In genomic region chr15:13274366-13275067, GRCm38 (mm10) we compare ENCODE assay signal across 24 mouse cellular contexts.
DNase-seq lines count a peak whose midpoint lies in the region; ATAC-seq and TF ChIP-seq lines count a peak whose summit lies in the region.
"Had no signal": no experiment of that assay in that cellular context is flagged by ENCODE, and none has a peak within 500 bp of the region (broad histone marks: within the 10 kb centered on the region; RNA-seq: fewer than 3 reads in every experiment).

No protein-coding gene starts in this region.

- no peaks in the 10 kb centered on the region for H3K9me3 ChIP-seq in heart, embryonic 12.5 days (replicated peaks)
- no peaks in the 10 kb centered on the region for H3K9me3 ChIP-seq in kidney, embryonic 15.5 days (replicated peaks)
- H3K9me3 ChIP-seq in midbrain, embryonic 11.5 days (ENCODE audit: control insufficient read depth, low read length): no peaks in the 10 kb centered on the region
- no peaks in the 10 kb centered on the region for H3K9me3 ChIP-seq in midbrain, embryonic 14.5 days (ENCODE audit: control insufficient read depth, low read length)
- H3K9me3 ChIP-seq: embryonic facial prominence, embryonic 10.5 days; embryonic facial prominence, embryonic 12.5 days; forebrain, embryonic 13.5 days; forebrain, embryonic 15.5 days; G1E had no signal

- no peak overlapping the region for H3K9ac ChIP-seq in heart, embryonic 12.5 days
- H3K9ac ChIP-seq in kidney, embryonic 15.5 days: no peak overlapping the region
- H3K9ac ChIP-seq in midbrain, embryonic 11.5 days (ENCODE audit: low read length): no peak overlapping the region
- H3K9ac ChIP-seq in midbrain, embryonic 14.5 days (replicated peaks; ENCODE audit: low read length): no peak overlapping the region
- H3K9ac ChIP-seq: embryonic facial prominence, embryonic 12.5 days; forebrain, embryonic 13.5 days; forebrain, embryonic 15.5 days had no signal

- H3K4me3 ChIP-seq in heart, embryonic 12.5 days: no peak overlapping the region
- H3K4me3 ChIP-seq in kidney, embryonic 15.5 days (replicated peaks): no peak overlapping the region
- no peak overlapping the region for H3K4me3 ChIP-seq in kidney, adult 2 months (ENCODE audit: insufficient read depth, low read depth, low read length)
- H3K4me3 ChIP-seq in midbrain, embryonic 11.5 days (ENCODE audit: low read depth, low read length): no peak overlapping the region
- H3K4me3 ChIP-seq in midbrain, embryonic 14.5 days (replicated peaks; ENCODE audit: low read depth, low read length): no peak overlapping the region
- H3K4me3 ChIP-seq: embryonic facial prominence, embryonic 10.5 days; embryonic facial prominence, embryonic 12.5 days; forebrain, embryonic 13.5 days; forebrain, embryonic 15.5 days had no signal

- 81% methylated on average over 5 of the region's 5 CpGs for WGBS in heart, embryonic 12.5 days
- WGBS in kidney, embryonic 15.5 days: 67% methylated on average over 5 of the region's 5 CpGs
- WGBS in kidney, adult 2 months: 76% methylated on average over 5 of the region's 5 CpGs
- WGBS in midbrain, embryonic 11.5 days: 76% methylated on average over 5 of the region's 5 CpGs
- 79% methylated on average over 5 of the region's 5 CpGs for WGBS in midbrain, embryonic 14.5 days

- no peak for TF ChIP-seq POLR2A in kidney, adult 2 months (IDR thresholded peaks at IDR 0.05; ENCODE audit: low read depth, low read length)

- no peak for ATAC-seq in heart, embryonic 12.5 days (ENCODE audit: insufficient number of reproducible peaks, low FRiP score)
- peak; percentile 61; the same call in 1 of the 2 replicates for ATAC-seq in kidney, embryonic 15.5 days (replicated peaks; ENCODE audit: low FRiP score)
- ATAC-seq in midbrain, embryonic 11.5 days (ENCODE audit: low FRiP score): no peak
- ATAC-seq in midbrain, embryonic 14.5 days (ENCODE audit: low FRiP score, low TSS enrichment): no peak
- ATAC-seq: activated CD4-positive, CD25-positive, alpha-beta regulatory T cell, adult 4 months; CD4-positive, CD25-positive, alpha-beta regulatory T cell, adult 4 months; forebrain, embryonic 13.5 days; forebrain, embryonic 15.5 days had no signal

- no peak overlapping the region for H3K4me2 ChIP-seq in heart, embryonic 12.5 days
- no peak overlapping the region for H3K4me2 ChIP-seq in kidney, embryonic 15.5 days
- no peak overlapping the region for H3K4me2 ChIP-seq in midbrain, embryonic 11.5 days
- H3K4me2 ChIP-seq in midbrain, embryonic 14.5 days (ENCODE audit: low read length): no peak overlapping the region
- H3K4me2 ChIP-seq: embryonic facial prominence, embryonic 12.5 days; forebrain, embryonic 13.5 days; forebrain, embryonic 15.5 days had no signal

- DNase-seq in heart, adult 11 months: peak; percentile 72
- DNase-seq in kidney, adult 2 months: no peak
- peak; percentile 66 for DNase-seq in midbrain, embryonic 11.5 days (ENCODE audit: low spot score, missing footprints)
- DNase-seq in midbrain, embryonic 14.5 days: no peak
- DNase-seq: adrenal gland, adult 8-10 months; adrenal gland, postnatal 14 days; adrenal gland, postnatal 36 days; B cell, adult 2 months; cerebellum, adult 11-12 months; cerebellum, adult 2 months; cerebellum, adult 9-10 months; cerebellum, postnatal 10 days; cerebellum, postnatal 25 days had no signal

- H3K4me1 ChIP-seq in heart, embryonic 12.5 days (replicated peaks): peaks cover 6% of the 10 kb centered on the region
- H3K4me1 ChIP-seq in kidney, embryonic 15.5 days: peaks cover 10% of the 10 kb centered on the region
- no peaks in the 10 kb centered on the region for H3K4me1 ChIP-seq in kidney, adult 2 months (ENCODE audit: control insufficient read depth, insufficient read depth, low read length)
- peaks cover 4% of the 10 kb centered on the region; the same call in 1 of the 2 replicates for H3K4me1 ChIP-seq in midbrain, embryonic 11.5 days (ENCODE audit: control insufficient read depth, insufficient read depth, low read length)
- H3K4me1 ChIP-seq in midbrain, embryonic 14.5 days (ENCODE audit: control insufficient read depth, insufficient read depth, low read length): no peaks in the 10 kb centered on the region

- H3K27ac ChIP-seq in heart, embryonic 12.5 days (ENCODE audit: poor library complexity, severe bottlenecking): no peak overlapping the region
- H3K27ac ChIP-seq in kidney, embryonic 15.5 days: peak overlapping the region; percentile 13; the same call in 1 of the 2 replicates
- H3K27ac ChIP-seq in kidney, adult 2 months (ENCODE audit: insufficient read depth, low read depth, low read length): no peak overlapping the region
- H3K27ac ChIP-seq in midbrain, embryonic 11.5 days (ENCODE audit: low read depth, low read length): no peak overlapping the region
- no peak overlapping the region for H3K27ac ChIP-seq in midbrain, embryonic 14.5 days (replicated peaks; ENCODE audit: low read depth, low read length)
- H3K27ac ChIP-seq: embryonic facial prominence, embryonic 10.5 days; embryonic facial prominence, embryonic 12.5 days; forebrain, embryonic 13.5 days; forebrain, embryonic 15.5 days had no signal

- TF ChIP-seq CTCF in kidney, adult 2 months (conservative IDR thresholded peaks at IDR 0.05; ENCODE audit: insufficient read depth, insufficient read length, low read depth, low read length): no peak

- H3K36me3 ChIP-seq in heart, embryonic 12.5 days: no peaks in the 10 kb centered on the region
- no peaks in the 10 kb centered on the region for H3K36me3 ChIP-seq in kidney, embryonic 15.5 days
- no peaks in the 10 kb centered on the region for H3K36me3 ChIP-seq in kidney, adult 2 months (ENCODE audit: control insufficient read depth, insufficient read depth, low read length)
- H3K36me3 ChIP-seq in midbrain, embryonic 11.5 days (ENCODE audit: control insufficient read depth, insufficient read depth, low read length): no peaks in the 10 kb centered on the region
- H3K36me3 ChIP-seq in midbrain, embryonic 14.5 days (ENCODE audit: control insufficient read depth, insufficient read depth, low read length): no peaks in the 10 kb centered on the region
- H3K36me3 ChIP-seq: embryonic facial prominence, embryonic 10.5 days; embryonic facial prominence, embryonic 12.5 days; forebrain, embryonic 15.5 days; G1E had no signal

- no peaks in the 10 kb centered on the region for H3K27me3 ChIP-seq in heart, embryonic 12.5 days (replicated peaks)
- no peaks in the 10 kb centered on the region for H3K27me3 ChIP-seq in kidney, embryonic 15.5 days
- H3K27me3 ChIP-seq in kidney, adult 2 months (replicated peaks; ENCODE audit: control insufficient read depth, insufficient read depth, low read length): no peaks in the 10 kb centered on the region
- no peaks in the 10 kb centered on the region; the same call in 1 of the 2 replicates for H3K27me3 ChIP-seq in midbrain, embryonic 11.5 days (ENCODE audit: control insufficient read depth, insufficient read depth, low read length)
- H3K27me3 ChIP-seq in midbrain, embryonic 14.5 days (ENCODE audit: control insufficient read depth, insufficient read depth, low read length): no peaks in the 10 kb centered on the region
- H3K27me3 ChIP-seq: CH12.LX; embryonic facial prominence, embryonic 12.5 days; forebrain, embryonic 13.5 days; forebrain, embryonic 15.5 days; Patski had no signal

Comparison
In these comparisons a context has a peak if more than half of its experiments do, and no peak if none do; other contexts are left out.
1. DNase-seq: peak in heart, adult 11 months (single experiment) and midbrain, embryonic 11.5 days (single experiment); none in kidney, adult 2 months (single experiment) and midbrain, embryonic 14.5 days (single experiment).